Mouse (Mus musculus): ENCODE results near the gene Pou1f1. TPM values are rescaled to one million over a fixed set of nuclear protein-coding genes. Genes with fewer than 3 reads are reported as not detected.

Pou1f1 gene
- not detected in 2 replicates for polyA plus RNA-seq (2011; ENCODE audit: insufficient read depth, insufficient read length, low replicate concordance, missing spikeins)

GRCm38 (mm10) chr16:65520211-65520610 is at the start of gene Pou1f1:
Gene Pou1f1 (plus strand): TSS chr16:65520511.
- WGBS: 79% methylated on average over 6 of the region's 6 CpGs

GRCm38 (mm10) chr16:65470650-65471049 is 49.7 kb upstream of the Pou1f1 start:
- TF ChIP-seq CTCF (IDR thresholded peaks at IDR 0.05; ENCODE audit: control insufficient read depth, insufficient read depth, low read length): no peak
- no peak for TF ChIP-seq POLR2A (IDR thresholded peaks at IDR 0.05; ENCODE audit: borderline replicate concordance, control insufficient read depth, low read depth, low read length)
- 4% methylated on average over 4 of the region's 4 CpGs for WGBS
- no peak overlapping the region for H3K27ac ChIP-seq (ENCODE audit: control insufficient read depth, insufficient read depth, low read depth, low read length, poor library complexity)
- no peaks in the 10 kb centered on the region for H3K4me1 ChIP-seq (ENCODE audit: control insufficient read depth, insufficient read depth, low read length)
- H3K4me3 ChIP-seq (replicated peaks; ENCODE audit: control insufficient read depth, low read depth, low read length): no peak overlapping the region

More at GRCm38 (mm10) chr16:65520211-65520610, at the start of gene Pou1f1:
- no peak within 1 kb of the TSS for H3K4me3 ChIP-seq (replicated peaks; ENCODE audit: control insufficient read depth, low read depth, low read length)
- H3K27ac ChIP-seq (ENCODE audit: control insufficient read depth, insufficient read depth, low read depth, low read length, poor library complexity): no peak within 1 kb of the TSS; the same call in 1 of the 2 replicates
- no peaks in the 10 kb centered on the region for H3K4me1 ChIP-seq (ENCODE audit: control insufficient read depth, insufficient read depth, low read length)
- TF ChIP-seq POLR2A (IDR thresholded peaks at IDR 0.05; ENCODE audit: borderline replicate concordance, control insufficient read depth, low read depth, low read length) (no peak), CTCF (IDR thresholded peaks at IDR 0.05; ENCODE audit: control insufficient read depth, insufficient read depth, low read length) (no peak)

- WGBS: 14% methylated on average over 5 of the region's 5 CpGs
- no peak overlapping the region for H3K4me3 ChIP-seq (replicated peaks; ENCODE audit: control insufficient read depth, low read depth, low read length)
- TF ChIP-seq CTCF (IDR thresholded peaks at IDR 0.05; ENCODE audit: control insufficient read depth, insufficient read depth, low read length): no peak
- no peak for TF ChIP-seq POLR2A (IDR thresholded peaks at IDR 0.05; ENCODE audit: borderline replicate concordance, control insufficient read depth, low read depth, low read length)
- H3K27ac ChIP-seq (ENCODE audit: control insufficient read depth, insufficient read depth, low read depth, low read length, poor library complexity): no peak overlapping the region
- no peaks in the 10 kb centered on the region for H3K4me1 ChIP-seq (ENCODE audit: control insufficient read depth, insufficient read depth, low read length)
These were observed 47.8 kb upstream of the Pou1f1 start for GRCm38 (mm10) chr16:65472472-65473001.

- Histone ChIP-seq H3K4me1 (ENCODE audit: control insufficient read depth, insufficient read depth, low read length) (no peaks in the 10 kb centered on the region), H3K4me3 (replicated peaks; ENCODE audit: control insufficient read depth, low read depth, low read length) (no peak overlapping the region), H3K27ac (ENCODE audit: control insufficient read depth, insufficient read depth, low read depth, low read length, poor library complexity) (no peak overlapping the region)
- 64% methylated on average over 6 of the region's 6 CpGs for WGBS
- TF ChIP-seq CTCF (IDR thresholded peaks at IDR 0.05; ENCODE audit: control insufficient read depth, insufficient read depth, low read length) (no peak), POLR2A (IDR thresholded peaks at IDR 0.05; ENCODE audit: borderline replicate concordance, control insufficient read depth, low read depth, low read length) (no peak)
These were observed 34.6 kb upstream of the Pou1f1 start for GRCm38 (mm10) chr16:65485726-65486125.

- no peak overlapping the region for H3K4me3 ChIP-seq (replicated peaks; ENCODE audit: control insufficient read depth, low read depth, low read length)
- WGBS: 3% methylated on average over 5 of the region's 5 CpGs
- TF ChIP-seq POLR2A (IDR thresholded peaks at IDR 0.05; ENCODE audit: borderline replicate concordance, control insufficient read depth, low read depth, low read length) (no peak), CTCF (IDR thresholded peaks at IDR 0.05; ENCODE audit: control insufficient read depth, insufficient read depth, low read length) (no peak)
- H3K4me1 ChIP-seq (ENCODE audit: control insufficient read depth, insufficient read depth, low read length): no peaks in the 10 kb centered on the region; the same call in 1 of the 2 replicates
- no peak overlapping the region for H3K27ac ChIP-seq (ENCODE audit: control insufficient read depth, insufficient read depth, low read depth, low read length, poor library complexity)
These were observed 24.3 kb upstream of the Pou1f1 start for GRCm38 (mm10) chr16:65496030-65496429.

- TF ChIP-seq POLR2A (IDR thresholded peaks at IDR 0.05; ENCODE audit: borderline replicate concordance, control insufficient read depth, low read depth, low read length): no peak
- no peak for TF ChIP-seq CTCF (IDR thresholded peaks at IDR 0.05; ENCODE audit: control insufficient read depth, insufficient read depth, low read length)
These were observed 23.3 kb upstream of the Pou1f1 start for GRCm38 (mm10) chr16:65497049-65497448.

GRCm38 (mm10) chr16:65514223-65514622 is 6.1 kb upstream of the Pou1f1 start:
- WGBS: 78% methylated on average over 7 of the region's 7 CpGs

More at GRCm38 (mm10) chr16:65497049-65497448, 23.3 kb upstream of the Pou1f1 start:
- H3K4me1 ChIP-seq (ENCODE audit: control insufficient read depth, insufficient read depth, low read length): no peaks in the 10 kb centered on the region; the same call in 1 of the 2 replicates
- H3K27ac ChIP-seq (ENCODE audit: control insufficient read depth, insufficient read depth, low read depth, low read length, poor library complexity): no peak overlapping the region
- H3K4me3 ChIP-seq (replicated peaks; ENCODE audit: control insufficient read depth, low read depth, low read length): no peak overlapping the region
- 25% methylated on average over 2 of the region's 2 CpGs for WGBS

GRCm38 (mm10) chr16:65526004-65526403 is 5.7 kb downstream of the Pou1f1 start:
- Histone ChIP-seq H3K4me1 (ENCODE audit: control insufficient read depth, insufficient read depth, low read length) (no peaks in the 10 kb centered on the region), H3K27ac (ENCODE audit: control insufficient read depth, insufficient read depth, low read depth, low read length, poor library complexity) (no peak overlapping the region), H3K4me3 (replicated peaks; ENCODE audit: control insufficient read depth, low read depth, low read length) (no peak overlapping the region)
- no peak for TF ChIP-seq POLR2A (IDR thresholded peaks at IDR 0.05; ENCODE audit: borderline replicate concordance, control insufficient read depth, low read depth, low read length)
- TF ChIP-seq CTCF (IDR thresholded peaks at IDR 0.05; ENCODE audit: control insufficient read depth, insufficient read depth, low read length): no peak
- whole genome bisulfite sequencing: 86% methylated on average over 2 of the region's 2 CpGs

More at GRCm38 (mm10) chr16:65514223-65514622, 6.1 kb upstream of the Pou1f1 start:
- TF ChIP-seq POLR2A (IDR thresholded peaks at IDR 0.05; ENCODE audit: borderline replicate concordance, control insufficient read depth, low read depth, low read length) (no peak), CTCF (IDR thresholded peaks at IDR 0.05; ENCODE audit: control insufficient read depth, insufficient read depth, low read length) (no peak)
- Histone ChIP-seq H3K4me1 (ENCODE audit: control insufficient read depth, insufficient read depth, low read length) (no peaks in the 10 kb centered on the region), H3K4me3 (replicated peaks; ENCODE audit: control insufficient read depth, low read depth, low read length) (no peak overlapping the region), H3K27ac (ENCODE audit: control insufficient read depth, insufficient read depth, low read depth, low read length, poor library complexity) (no peak overlapping the region)

All from bone marrow, adult 2 months (tissue).